ENCODE assay signal across 3 mouse cellular contexts in the genomic region with DNA sequence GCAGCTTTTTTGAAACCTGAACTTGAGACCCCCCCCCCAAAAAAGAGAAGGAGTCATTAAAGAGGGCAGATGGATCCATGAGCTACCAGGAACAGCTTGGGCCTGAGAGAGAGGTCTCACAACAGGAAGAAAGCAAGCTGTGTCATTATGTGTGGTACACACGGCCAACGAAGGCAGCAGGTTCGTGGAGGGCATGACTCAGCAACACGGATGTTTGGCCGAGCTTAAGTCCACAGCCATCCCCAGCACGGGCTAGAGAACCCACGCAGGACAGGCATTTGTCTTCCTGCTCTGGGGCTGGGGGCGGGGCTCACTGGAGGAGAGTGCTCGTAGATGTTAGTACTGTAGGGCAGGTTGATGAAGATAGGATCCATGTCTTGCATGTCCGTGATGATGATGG.
"Had no signal": no experiment of that assay in that cellular context is flagged by ENCODE, and none has a peak within 500 bp of the region (broad histone marks: within the 10 kb centered on the region; RNA-seq: fewer than 3 reads in every experiment).

No protein-coding gene starts in this region.

- DNase-seq: gastrocnemius, postnatal 25 days had no signal

- ATAC-seq: hindbrain, embryonic 16.5 days; intestine, postnatal 0 days had no signal
